Mouse (Mus musculus) bone marrow, adult 2 months (tissue): ENCODE results near the gene Zfp638.

Experiments
- CTCF ChIP-seq: fragments of 200-500 bp; IDR thresholded peaks from 2 replicates; pipeline ENCODE4 v1.5.1; 2011; ENCODE audit warnings: low read length, control low read depth; ENCODE audit not compliant: control insufficient read depth, insufficient read depth
- POLR2A ChIP-seq: fragments of 200-500 bp; IDR thresholded peaks from 2 replicates; pipeline ENCODE4 v1.6.1; 2011; ENCODE audit warnings: low read depth, mild to moderate bottlenecking, control low read depth, low read length, borderline replicate concordance; ENCODE audit not compliant: control insufficient read depth

GRCm38 (mm10) chr6:83890281-83891015, 23.5 kb downstream of the Zfp638 start:
- TF ChIP-seq CTCF (no peak), POLR2A (no peak)
